Mouse (Mus musculus): ENCODE measurements around the gene Aff3.

DNA sequence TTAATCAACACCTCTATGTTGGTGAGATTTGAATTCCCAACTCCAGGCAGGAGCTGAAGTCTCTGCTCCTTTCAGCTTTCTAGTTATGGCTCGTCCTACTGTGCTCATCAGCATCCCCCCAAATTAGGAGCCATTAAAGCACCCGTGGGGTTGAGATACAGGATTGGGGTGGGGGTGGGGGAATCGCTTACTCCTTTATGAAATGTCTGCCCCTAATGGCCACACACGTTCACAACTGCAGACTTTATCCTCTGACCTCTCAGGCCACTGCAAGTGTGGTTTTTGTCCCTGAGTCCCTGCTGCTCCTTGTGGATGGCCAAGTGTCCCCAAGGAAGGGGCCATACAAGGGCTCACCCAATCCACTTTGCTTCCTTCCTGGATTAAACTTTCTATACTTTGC lies 348.8 kb downstream of the Aff3 start:
- TF ChIP-seq MAFK (IDR thresholded peaks at IDR 0.05; ENCODE audit: insufficient read depth, low read depth, low read length) (no peak), ZC3H11A (IDR thresholded peaks at IDR 0.05; ENCODE audit: borderline replicate concordance, low read depth, low read length) (no peak)
